Mouse (Mus musculus) megakaryocyte, embryonic 14.5 days (primary cell): ENCODE measurements around the gene Cyb561.

Experiments used
- FLI1 ChIP-seq: IDR thresholded peaks from 2 replicates; pipeline ENCODE4 v1.6.1; 2012; ENCODE audit warnings: low read length, inconsistent platforms, mixed read lengths
- GATA1 ChIP-seq: IDR thresholded peaks from 3 replicates; pipeline ENCODE4 v1.6.1; 2012; ENCODE audit warnings: mixed read lengths, low read length, inconsistent platforms, borderline replicate concordance

DNA sequence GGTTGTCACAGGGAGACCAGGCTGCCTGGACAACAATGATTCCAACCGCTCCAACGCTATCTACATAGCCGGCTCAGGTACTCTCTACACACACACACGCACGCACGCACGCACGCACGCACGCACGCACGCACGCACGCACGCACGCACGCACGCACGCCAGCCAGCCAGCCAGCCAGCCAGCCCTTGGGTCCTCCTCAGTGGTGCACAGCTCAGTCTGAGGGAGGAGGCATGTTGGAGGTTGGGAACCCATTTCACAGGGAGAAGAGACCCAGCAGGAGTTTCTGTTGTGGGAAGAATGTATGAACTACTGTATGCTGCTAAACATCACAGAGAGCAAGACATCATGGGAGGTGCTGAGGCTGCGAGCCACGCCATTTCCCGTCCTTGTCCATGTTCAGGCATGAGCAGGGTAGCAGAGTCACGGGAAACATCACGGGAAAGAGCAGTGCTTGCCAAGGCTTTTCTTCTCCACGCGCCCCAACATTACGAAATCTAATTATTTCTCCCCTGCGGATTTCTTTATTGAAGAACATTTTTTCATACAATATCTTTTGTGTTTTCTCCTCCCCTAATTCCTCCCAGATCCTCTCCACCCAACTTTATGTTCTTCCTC lies 2.8 kb upstream of the Cyb561 start:
- TF ChIP-seq GATA1 (no peak), FLI1 (no peak)
